Mouse (Mus musculus) embryonic stem cell, embryonic (primary cell): ENCODE results near the gene Siglec1.
"Not testable (repeated sequence)": the region's sequence is repeated elsewhere in the genome, so short reads cannot be mapped to it uniquely, and the experiment has no call there.

Experiments
- CTCF ChIA-PET, 4 experiments: fragments of 300-600 bp in 2 of 4; fragments of 350-600 bp in 2 of 4; sonication (Branson Sonifier 250); formaldehyde crosslinking; loops; one replicate each; lab custom pipeline; 2022; ENCODE audit warnings: inconsistent platforms in 2 of 4; lab: Charles Lee
- POLR2A ChIA-PET, 4 experiments: fragments of 300-600 bp in 2 of 4; fragments of 350-600 bp in 2 of 4; sonication (Branson Sonifier 250); formaldehyde crosslinking; loops; one replicate each; lab custom pipeline; 2022; ENCODE audit warnings: antibody characterized with exemption in 4 of 4, inconsistent platforms in 1 of 4; lab: Charles Lee

The Siglec1 gene

GRCm38 (mm10) chr2:131044354-131044852 lies 42.2 kb downstream of the Siglec1 start:
- ChIA-PET CTCF (interaction anchor here (0.6 to 1.6 kb wide), 11 partner anchors 10 to 165 kb away, joined by 3 to 6 read pairs (median 3); no protein-coding TSS in a partner anchor), POLR2A (interaction anchor here in 3 of 4 experiments (0.8 to 3.9 kb wide), 5 partner anchors 10 to 380 kb away, joined by 3 to 19 read pairs (median 3); partner anchors contain the start of genes Cdc25b (in 1 of the 3), Ddrgk1 (in 1 of the 3) and Spef1 (in 1 of the 3))

GRCm38 (mm10) chr2:131042988-131043387 lies 43.6 kb downstream of the Siglec1 start, which contains the start of gene Gfra4:
Gene Gfra4, minus strand, starts transcription at chr2:131043088.
- ChIA-PET CTCF (interaction anchor here in 1 of 4 experiments (0.6 kb wide), 1 partner anchor 376 kb away, joined by 3 read pairs; no protein-coding TSS in a partner anchor), POLR2A (interaction anchor here in 2 of 4 experiments (0.6 to 3.9 kb wide), 3 partner anchors 11 to 154 kb away, joined by 3 to 19 read pairs (median 3); no protein-coding TSS in a partner anchor)

GRCm38 (mm10) chr2:131040854-131041825 lies 45.4 kb downstream of the Siglec1 start:
- CTCF ChIA-PET: interaction anchor here in 2 of 4 experiments (0.6 to 1.7 kb wide), 3 partner anchors 14 to 379 kb away, joined by 3 to 7 read pairs (median 4); no protein-coding TSS in a partner anchor

GRCm38 (mm10) chr2:131038675-131039074 lies 47.9 kb downstream of the Siglec1 start:
- ChIA-PET CTCF (interaction anchor here in 2 of 4 experiments (0.6 to 1.0 kb wide), 2 partner anchors 17 to 227 kb away, joined by 3 read pairs; no protein-coding TSS in a partner anchor), POLR2A (interaction anchor here in 2 of 4 experiments (0.6 to 1.9 kb wide), 3 partner anchors 9 to 1797 kb away, joined by 3 to 7 read pairs (median 5); no protein-coding TSS in a partner anchor)

More at GRCm38 (mm10) chr2:131040854-131041825, 45.4 kb downstream of the Siglec1 start:
- POLR2A ChIA-PET: interaction anchor here in 3 of 4 experiments (0.5 to 1.3 kb wide), 3 partner anchors 13 to 211 kb away, joined by 3 to 7 read pairs (median 4); partner anchors contain the start of gene Mavs (in 1 of the 3)

- ChIA-PET POLR2A (no interaction called here), CTCF (interaction anchor here in 1 of 4 experiments (0.9 kb wide), 1 partner anchor 104 kb away, joined by 3 read pairs; no protein-coding TSS in a partner anchor)
Measured at GRCm38 (mm10) chr2:131038197-131038596, 48.4 kb downstream of the Siglec1 start.

DNA sequence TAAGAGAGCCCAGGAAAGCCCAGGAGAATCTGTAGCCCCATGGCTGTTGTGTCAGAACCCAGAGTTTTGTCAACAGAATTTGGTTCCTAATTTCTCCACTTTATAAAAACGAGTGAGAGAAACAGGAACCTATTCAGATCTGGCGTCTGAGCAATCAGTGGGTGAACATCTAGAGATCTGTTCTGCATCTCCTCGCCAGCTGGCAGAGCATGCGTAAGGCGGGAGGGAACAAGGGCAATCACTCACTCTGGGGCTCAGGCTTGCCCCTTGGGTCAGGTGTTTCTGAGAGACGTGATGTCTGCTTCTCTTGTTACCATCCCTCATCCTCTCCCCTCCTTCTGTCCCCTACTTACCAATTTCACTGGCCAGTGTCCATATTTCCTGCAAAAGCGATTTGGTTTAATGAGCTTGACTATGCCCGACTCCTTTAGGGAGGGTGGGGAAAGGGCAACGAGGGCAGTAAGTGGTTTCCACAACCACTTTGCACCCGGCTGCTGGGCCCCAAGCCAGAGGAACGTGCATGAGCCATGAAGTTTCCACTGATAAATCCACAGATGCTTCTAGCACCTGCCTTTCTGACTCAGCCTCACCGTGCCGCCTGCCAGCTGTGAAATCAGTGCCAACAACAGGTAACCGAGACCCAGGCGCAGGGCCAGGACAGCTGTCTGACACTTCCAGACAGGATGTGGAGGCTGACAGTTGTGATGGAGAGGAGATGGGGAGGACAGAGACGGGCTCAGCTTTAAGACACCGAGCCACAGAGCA lies 49.2 kb downstream of the Siglec1 start:
- POLR2A ChIA-PET: no interaction called here
- CTCF ChIA-PET: interaction anchor here in 2 of 4 experiments (0.6 to 0.9 kb wide), 2 partner anchors 11 to 105 kb away, joined by 3 read pairs; no protein-coding TSS in a partner anchor

DNA sequence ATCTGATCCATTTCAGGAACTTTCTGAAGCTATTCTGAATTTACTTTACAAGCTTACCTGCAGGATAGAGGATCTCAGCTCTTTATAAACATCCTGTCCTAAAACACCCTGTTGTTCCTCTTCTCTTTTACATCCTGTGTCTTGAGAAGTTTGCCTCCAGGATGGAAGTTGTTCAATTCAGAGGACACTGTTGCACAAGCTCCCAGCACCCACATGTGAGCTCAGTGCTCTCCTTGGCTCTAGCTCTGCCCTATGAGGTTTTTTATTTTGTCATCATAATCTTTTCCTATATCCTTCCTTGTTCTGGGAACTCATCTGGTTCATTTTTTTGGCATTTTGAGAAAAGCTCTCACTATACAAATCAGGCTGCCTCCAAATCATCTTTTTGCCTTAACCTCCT lies 49.8 kb downstream of the Siglec1 start:
- POLR2A ChIA-PET: no interaction called here
- CTCF ChIA-PET: no interaction called here

GRCm38 (mm10) chr2:131036343-131036742 lies 50.2 kb downstream of the Siglec1 start:
- ChIA-PET POLR2A (no interaction called here), CTCF (no interaction called here)

GRCm38 (mm10) chr2:131031406-131031805 lies 55.2 kb downstream of the Siglec1 start:
- POLR2A ChIA-PET: interaction anchor here in 1 of 4 experiments (0.6 kb wide), 1 partner anchor 777 kb away, joined by 6 read pairs; no protein-coding TSS in a partner anchor
- CTCF ChIA-PET: not testable (repeated sequence)

DNA sequence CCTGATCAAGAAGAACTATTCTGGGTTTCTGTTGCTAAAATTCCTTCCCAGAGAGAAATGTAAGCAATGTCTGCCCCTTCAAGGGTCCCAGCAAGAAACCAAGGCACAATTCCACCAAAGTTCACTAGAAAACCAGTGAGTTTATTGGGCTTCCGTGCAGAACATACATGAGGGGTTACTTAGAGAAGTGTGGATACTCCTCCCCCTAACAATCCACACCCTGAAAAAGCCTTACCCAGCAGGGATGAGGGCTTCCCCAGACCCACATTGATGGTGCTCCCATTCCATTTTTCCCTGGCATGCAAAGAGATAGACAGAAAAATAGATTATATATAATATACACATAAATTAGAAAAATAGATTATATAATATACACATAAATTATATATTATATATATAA lies 55.6 kb downstream of the Siglec1 start:
- ChIA-PET CTCF (no interaction called here), POLR2A (interaction anchor here in 1 of 4 experiments (0.6 kb wide), 1 partner anchor 778 kb away, joined by 6 read pairs; no protein-coding TSS in a partner anchor)

GRCm38 (mm10) chr2:131030561-131030960 lies 56.0 kb downstream of the Siglec1 start:
- CTCF ChIA-PET: no interaction called here
- POLR2A ChIA-PET: no interaction called here

GRCm38 (mm10) chr2:131029065-131029935 lies 57.3 kb downstream of the Siglec1 start:
- POLR2A ChIA-PET: interaction anchor here in 1 of 4 experiments (1.2 kb wide), 2 partner anchors 10 to 150 kb away, joined by 3 to 5 read pairs; partner anchors contain the start of gene Cenpb
- CTCF ChIA-PET: interaction anchor here in 2 of 4 experiments (0.5 to 0.7 kb wide), 2 partner anchors 320 to 618 kb away, joined by 3 read pairs; no protein-coding TSS in a partner anchor

- POLR2A ChIA-PET: no interaction called here
- CTCF ChIA-PET: no interaction called here
Measured at GRCm38 (mm10) chr2:131026941-131027340, 59.6 kb downstream of the Siglec1 start.

- ChIA-PET POLR2A (no interaction called here), CTCF (interaction anchor here in 2 of 4 experiments (0.8 to 1.4 kb wide), 2 partner anchors 505 to 520 kb away, joined by 3 read pairs; no protein-coding TSS in a partner anchor)
Measured at GRCm38 (mm10) chr2:131025230-131025629, 61.3 kb downstream of the Siglec1 start.
